Mouse (Mus musculus) left cerebral cortex, adult 9 months (tissue): ENCODE results near the gene Tomm40l.

Experiments used
- DNase-seq, 2 experiments: peaks; one replicate each; pipeline ENCODE4 v3.0.0; 2022; ENCODE audit warnings: low spot score in 2 of 2

The Tomm40l gene

DNA sequence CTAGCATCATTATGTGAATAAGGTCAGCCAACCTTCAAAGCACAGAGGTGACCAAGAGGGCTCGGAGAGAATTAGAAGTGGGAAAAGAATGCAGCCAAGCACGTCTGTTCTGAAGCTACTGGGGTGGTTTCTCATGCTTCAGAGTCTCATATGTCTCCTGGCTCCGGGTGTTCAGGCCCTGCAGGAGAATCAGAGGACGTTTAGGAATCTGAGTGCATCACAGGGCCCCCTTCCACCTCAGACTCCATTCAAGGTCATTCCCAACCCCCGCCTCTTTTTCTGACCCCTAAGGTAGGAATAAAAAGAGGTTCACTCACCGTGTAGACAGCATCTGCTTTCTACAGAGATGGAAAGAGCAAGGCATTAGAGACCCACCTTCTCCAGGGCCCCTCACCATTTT, 7.4 kb upstream of the Tomm40l start:
- DNase-seq: no peak

DNA sequence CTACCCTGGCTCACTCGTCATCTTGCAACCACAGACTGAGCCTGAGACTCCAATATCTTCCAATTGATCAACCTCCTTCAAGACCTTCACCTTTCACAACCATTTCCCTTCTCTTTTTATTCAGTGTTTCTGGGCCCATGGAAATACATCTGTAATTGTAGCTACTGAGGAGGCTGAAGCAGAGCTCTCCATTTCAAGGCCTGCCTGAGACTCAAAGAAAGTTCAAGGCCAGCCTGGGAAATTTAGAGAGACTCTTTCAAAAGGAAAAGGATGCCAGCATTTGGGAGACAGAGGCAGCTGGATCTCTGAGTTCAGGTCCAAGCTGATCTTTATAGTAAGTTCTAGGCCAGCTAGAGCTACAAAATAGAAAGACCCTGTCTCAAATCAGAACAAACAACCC, 5.6 kb upstream of the Tomm40l start:
- DNase-seq: no peak

DNA sequence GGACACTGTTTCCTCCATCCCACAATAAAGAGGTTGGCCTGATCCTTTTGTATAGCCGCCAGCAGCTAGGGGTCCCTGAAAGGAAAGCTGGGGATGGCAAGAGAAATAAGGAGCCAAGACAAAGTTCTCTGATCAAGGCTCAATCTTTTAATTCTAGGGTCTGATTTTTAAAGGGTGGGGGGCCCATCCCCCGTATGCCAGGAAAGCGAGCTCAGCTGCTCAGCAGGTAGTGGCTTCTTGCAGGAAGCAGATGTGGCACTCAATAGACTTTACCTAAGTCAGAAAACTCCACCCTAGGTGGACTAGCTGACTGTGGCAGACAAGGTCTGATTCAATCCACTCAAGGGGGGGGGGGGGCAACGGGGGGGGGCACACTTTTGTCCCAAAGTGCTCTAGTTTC, 4.5 kb upstream of the Tomm40l start:
- no peak for DNase-seq

DNA sequence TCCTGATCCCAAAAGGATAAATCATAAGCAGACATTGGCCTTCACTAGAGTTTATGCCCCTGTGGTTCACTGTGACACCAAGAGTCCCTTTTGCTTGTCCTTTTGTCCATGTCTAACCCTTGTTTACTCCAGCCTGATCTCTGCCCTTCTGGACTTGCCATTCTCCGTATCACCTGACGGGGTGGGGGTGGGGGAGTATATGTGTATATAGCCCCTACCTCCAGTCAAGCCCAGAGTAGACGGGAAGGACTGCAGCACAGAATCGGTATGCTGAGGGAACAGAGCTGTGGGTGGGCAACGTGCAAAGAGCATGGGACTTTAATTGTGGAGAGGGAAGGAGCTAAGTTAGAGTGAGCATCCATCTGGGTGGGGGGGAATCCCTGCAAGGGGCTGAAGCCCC, 2.5 kb upstream of the Tomm40l start, which contains the start of gene Apoa2:
TSS of gene Apoa2 (plus strand) at position 198 of the 400 bp plus-strand sequence.
- no peak for DNase-seq

DNA sequence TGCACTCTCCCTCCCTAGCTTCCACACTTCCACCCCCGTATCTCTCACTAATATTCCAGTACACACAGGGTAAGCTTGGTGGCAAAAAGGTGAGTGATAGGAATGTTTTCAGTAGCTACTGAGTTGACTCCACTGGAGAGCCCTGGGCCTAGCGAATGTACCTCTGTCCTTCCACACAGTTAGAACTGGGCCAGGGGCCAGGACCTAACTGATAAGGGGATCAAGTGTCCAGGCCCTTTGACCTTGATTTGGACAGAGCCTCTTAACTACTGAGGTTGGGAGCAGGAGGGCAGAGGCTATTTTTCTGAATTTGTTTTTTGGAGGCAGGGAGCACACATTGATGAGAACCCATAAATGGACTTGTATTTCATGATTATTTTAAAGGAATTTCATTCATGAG, 1.5 kb upstream of the Tomm40l start:
- no peak for DNase-seq

DNA sequence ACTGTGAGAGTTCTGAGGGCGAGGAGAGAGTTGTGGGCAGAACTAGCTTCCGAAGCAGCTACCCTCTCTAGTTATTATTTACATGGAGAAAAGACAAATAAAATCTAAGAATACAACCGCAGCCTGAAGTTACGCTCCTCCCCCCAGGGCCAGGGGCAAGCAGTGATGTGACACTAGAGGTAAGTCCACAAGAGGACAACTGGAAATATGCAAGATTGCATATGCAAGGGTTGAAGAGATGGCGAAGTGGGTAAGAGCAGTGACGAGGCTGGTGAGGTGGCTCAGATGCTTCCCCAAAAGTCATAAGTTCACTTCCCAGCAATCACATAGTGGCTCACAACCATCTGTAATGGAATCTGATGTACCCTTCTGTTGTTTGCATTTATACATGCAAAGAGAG, 854 bp upstream of the Tomm40l start:
- DNase-seq: no peak

DNA sequence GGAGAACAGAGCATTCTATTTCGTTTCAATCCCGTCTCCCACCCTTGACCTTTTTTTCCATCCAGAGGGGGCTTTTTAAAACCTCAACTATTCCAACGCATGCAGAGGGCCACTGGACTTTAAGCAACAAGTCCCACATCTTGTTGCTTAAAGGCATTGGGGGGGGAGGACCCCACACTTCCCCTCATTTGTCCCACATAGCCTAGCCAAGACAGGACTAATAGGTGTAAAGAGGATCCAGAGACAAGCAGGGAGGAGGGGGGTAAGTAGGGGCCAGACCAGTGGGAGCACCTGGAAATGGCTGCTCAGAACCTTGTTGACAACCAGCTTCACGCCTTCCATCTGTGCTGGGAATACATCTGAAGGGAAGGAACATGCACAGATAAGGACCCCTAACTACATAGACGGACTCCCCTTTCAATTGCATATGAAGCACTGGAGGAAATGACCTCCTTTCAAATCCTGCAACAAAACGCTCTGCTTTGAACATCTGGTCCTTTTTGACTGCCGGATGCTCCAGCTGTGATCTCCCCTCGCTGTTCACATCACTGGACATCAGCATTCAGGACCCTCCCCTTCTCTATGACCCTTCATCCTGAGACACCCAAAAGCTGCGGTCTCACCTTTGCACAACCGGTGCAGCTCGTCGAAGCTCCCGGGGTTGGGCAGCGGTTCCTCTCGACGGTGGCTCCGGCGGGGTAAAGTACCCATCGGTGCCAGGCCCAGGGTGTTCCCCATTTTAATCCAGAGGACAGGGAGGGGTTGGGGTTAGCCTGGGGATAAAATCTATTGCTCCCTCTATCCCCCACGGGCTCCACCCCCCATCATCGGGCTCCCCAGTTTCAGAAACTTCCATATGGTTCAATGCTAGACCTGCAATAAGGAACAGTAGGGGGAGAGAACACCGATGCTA, 777 bp downstream of the Tomm40l start:
- peak in 1 of 2 experiments; percentile 14 for DNase-seq

DNA sequence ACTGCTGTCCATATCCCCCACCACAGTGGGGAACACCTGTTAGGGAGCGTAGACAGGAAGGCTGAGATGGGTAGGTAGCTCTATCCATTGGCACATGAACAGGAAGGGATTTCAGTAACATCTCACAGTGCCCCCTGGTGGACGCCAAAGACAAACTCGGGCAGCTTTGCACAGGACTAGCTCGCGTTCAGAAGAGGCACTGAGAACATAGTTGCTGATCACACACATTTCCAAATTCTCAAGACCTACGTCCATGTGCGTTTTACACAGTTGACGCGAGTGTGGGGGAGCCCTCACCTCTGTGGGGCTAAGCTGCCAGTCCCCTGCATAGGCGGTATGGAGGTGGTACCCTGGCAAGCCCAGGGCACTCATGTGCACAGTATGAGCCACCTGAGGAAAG, 1.4 kb downstream of the Tomm40l start:
- DNase-seq: peak; percentile 65 to 90

DNA sequence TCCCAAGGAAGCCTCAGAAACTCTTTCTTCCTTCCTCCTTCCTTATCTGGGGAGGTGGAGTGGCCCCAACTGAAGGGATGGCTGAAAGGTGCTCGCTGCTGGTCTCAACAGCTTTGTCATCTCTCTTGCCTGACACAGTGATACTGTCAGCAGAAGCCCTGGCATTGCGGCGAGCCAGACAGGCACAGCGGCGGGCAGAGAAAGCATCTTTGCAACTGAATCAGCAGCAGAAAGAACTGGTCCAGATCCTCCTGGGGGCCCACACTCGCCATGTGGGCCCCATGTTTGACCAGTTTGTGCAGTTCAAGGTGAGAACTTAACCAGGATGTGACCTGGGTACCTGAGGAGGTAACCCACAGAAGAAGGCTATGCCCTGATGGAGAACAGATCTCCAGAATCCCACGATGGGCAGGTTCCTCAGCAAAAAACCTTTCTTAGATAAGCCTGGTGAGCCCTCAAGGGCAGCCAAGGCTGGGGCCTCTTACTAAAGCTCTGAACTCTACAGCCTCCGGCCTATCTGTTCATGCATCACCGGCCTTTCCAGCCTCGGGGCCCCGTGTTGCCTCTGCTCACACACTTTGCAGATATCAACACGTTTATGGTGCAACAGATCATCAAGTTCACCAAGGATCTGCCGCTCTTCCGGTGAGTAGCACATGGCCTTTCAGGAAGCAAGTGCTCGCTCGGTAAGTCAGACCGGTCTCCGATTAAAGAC, 5.9 kb downstream of the Tomm40l start:
- no peak for DNase-seq

DNA sequence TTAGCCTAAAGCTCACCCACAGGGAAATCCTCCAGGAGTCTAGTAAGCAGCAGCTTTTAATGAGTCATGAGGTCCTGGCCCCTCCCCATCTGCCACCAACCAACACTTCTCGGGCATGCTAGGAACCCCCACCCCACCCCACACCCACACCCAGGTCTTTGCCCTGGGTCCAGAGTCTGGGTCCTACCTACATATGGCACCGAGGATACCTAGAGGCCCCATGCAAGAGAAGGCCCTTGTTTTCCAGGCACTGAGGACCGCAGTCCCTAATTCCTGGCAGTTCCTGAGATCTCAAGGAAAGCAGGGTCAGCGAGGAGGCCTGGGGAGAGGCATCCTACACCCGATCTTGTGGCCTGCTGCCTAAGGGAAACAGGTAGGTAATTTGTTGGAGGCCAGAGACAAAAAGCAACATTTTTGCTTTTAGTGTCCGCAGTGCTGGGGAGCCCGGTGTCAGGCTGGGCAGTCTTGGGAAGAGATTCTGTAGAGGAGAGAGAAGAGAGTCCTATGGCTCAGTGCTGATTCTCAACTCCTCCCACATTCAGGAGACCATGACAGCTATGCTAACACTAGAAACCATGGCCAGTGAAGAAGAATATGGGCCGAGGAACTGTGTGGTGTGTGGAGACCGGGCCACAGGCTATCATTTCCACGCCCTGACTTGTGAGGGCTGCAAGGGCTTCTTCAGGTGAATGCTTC, 8.4 kb downstream of the Tomm40l start, which contains the start of gene Nr1i3:
TSS of gene Nr1i3 (plus strand) at position 170 of the 696 bp plus-strand sequence.
- DNase-seq: no peak

DNA sequence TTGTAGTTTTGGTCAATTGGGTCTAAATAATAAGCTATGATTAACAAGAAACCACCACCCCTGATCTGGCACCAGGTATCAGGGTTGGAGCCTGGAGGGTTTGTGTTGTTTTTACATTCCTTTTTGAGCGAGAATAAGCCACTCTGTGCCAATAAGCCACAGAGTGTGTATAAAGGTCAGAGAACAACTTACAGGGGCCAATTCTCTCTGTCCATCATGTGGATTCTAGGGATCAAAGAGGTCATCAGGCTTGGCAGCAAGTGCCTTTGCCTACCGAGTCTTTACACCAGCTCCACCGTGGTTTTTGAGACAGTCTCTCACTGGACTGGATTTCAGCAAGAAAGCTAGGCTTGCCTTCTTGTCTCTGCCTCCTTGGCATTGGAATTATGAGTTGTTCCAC, 9.5 kb downstream of the Tomm40l start:
- DNase-seq: no peak

DNA sequence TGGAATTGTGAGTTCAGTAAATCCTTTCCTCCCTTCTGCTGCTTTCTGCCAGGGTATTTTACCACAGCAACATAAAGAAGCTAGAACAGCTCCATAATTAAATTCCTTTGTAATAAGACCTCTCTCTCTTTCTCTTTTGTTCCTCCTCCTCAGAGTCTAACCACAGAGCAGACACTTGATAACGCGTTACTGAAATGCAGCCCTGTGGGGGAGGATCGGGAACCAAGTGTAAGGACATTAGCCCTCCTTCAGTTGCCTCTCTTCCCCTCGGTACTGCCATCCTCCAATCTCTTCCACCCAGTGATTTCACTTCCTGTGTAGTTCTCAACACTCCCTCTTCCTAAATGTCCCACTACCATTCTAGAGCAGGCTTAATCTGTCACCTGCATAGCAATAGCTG, 12.9 kb downstream of the Tomm40l start:
- no peak for DNase-seq

DNA sequence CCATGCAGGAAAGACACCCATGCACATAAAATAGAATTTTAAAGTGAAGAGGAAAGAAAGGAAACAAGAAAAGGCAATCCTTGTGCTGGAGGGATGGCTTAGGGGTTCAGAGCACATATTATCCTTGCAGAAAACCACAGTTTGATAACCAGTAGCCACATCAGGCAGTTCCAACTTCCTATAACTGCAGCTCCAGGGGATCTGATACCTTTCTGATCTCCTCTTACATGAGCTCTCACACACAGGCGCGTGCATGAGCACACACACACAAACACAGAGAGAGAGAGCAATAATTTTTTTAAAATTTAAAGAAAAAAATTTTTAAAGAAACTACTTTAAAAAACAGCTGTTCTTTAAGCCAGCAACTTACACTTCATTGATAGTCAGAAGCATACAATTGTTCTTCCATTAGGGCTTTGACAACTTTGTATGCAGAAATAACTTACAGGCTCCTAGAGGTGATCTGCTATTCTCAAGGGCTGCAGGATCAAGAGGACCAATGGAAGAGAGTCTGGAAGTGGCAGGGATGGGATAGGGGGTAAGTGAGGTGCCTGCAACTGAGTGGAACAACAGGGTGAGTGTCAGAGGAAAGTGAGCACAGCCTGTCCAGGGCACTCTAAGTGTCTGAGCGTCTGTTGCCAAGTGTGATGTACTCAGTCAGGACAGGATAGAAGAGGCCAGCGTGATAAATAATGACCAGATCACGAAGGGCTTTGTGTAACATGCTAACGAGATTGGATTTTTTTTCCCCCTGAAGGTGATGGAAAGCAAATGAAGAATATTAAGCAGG, 16.4 kb downstream of the Tomm40l start:
- no peak for DNase-seq

DNA sequence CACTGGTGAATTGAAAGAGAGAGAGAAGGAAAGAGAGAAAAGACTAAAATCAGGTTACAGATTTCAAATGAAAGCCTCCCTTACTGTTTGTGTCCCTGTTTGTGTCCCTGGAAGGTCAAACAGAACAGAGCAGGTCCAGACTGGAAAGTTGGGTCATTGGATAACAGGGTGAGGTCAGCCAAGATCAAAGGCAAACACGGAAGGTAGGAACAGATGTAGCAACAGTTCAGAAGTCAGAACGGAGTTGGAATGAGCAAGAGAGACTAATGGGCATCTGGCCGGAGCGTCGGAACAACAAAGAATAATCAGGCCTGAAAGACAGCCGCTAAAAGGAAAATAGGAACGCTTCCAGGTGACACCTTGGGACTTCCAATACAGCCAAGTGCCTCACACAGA, 18.1 kb downstream of the Tomm40l start:
- no peak for DNase-seq

DNA sequence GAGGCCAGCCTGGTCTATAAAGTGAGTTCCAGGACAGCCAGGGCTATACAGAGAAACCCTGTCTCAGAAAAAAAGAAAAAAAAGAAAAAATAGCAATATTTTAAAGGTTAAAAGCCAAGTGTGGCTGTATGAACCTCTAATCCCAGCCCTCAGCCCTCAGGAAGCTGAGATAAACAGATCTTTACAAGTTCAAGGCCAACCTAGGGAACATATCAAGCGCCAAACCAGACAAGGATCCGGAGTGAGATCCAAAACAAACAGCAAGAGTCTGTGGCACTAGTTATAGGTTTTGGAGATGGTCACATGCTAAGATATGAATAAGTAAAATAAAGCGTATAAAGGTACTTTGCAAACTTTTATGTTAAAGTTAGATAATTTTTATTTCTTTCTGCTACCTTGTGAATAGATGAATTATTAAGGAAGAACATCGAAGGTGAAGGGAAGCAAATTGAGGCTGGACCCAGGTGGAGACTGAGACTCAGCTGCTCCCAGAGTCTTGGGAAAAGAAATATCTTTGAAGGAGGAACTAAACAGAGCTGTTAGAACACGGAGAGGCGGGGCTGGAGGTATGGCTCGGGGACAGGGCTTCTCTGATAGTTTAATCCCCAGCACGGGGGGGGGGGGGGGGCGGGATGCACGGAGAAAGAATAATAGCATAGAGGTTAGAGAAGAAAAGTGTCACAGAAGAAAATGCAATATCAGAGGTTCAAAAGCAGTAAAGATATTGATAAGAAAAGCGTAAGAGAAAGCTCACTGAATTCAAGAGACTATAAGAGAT, 18.7 kb downstream of the Tomm40l start:
- no peak for DNase-seq

DNA sequence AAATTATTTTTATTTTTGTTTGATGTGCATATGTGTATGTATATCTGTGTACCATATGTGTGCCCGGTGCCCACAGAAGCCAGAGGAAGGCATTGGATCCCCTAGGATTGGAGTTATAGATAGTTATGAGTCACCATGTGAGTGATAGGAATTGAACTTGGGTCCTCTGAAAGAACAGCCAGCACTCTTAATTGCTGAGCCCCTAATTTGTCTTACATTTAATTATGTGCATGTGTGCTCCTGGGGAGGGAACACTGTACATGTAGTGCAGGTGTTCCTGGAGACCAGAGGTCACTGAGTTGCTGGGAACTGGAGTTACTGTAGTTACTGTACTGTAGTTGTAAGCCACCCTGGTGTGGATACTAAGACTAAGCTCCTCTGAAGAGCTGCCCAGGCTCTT, 21.5 kb downstream of the Tomm40l start:
- no peak for DNase-seq

DNA sequence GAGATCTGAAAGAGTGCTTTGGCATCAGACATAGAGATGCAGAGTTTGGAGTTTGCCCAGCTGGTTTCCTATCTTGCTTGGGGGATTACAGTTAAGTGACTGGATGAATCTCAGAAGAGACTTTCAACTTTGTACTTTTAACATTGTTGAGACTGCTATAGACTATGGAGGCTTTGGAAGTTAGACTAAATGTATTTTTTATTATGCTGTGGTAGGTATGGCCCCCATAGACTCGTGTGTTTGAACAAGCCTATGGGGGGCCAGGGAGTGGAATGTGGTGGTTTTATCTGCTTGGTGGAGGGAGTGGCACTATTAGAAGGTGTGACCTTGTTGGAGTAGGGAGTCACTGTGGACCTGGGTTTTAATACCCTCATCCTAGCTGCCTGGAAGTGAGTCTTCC, 22.8 kb downstream of the Tomm40l start:
- DNase-seq: no peak

DNA sequence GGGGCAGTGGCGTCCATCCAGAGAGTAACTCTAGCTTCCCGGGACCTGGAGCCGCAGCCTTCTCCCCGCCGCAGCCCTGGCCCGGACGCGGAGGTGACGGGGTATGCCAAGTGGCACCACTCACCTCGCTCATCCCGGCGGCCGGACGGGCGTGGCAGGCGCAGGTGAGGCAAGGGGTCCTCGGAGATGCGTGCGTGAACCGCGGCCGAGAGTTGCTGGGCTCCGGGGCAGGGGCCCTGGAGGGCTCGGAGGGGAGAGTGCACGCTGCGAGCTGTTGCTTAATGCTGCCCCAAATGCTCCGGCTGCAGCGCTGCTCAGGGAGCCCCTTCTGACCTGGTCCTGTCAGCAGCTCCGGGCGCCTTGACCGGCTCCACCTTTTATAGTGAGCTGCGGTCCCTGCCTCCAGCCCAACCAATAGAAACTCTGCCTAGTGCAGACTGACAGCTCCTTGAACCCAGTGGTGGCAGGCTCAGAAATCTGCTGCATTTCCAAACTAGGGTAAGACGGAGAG, 26.4 kb downstream of the Tomm40l start, which contains the start of gene Pcp4l1:
TSS of gene Pcp4l1 (minus strand) at position 382 of the 511 bp plus-strand sequence.
- peak; percentile 55 to 63 for DNase-seq

DNA sequence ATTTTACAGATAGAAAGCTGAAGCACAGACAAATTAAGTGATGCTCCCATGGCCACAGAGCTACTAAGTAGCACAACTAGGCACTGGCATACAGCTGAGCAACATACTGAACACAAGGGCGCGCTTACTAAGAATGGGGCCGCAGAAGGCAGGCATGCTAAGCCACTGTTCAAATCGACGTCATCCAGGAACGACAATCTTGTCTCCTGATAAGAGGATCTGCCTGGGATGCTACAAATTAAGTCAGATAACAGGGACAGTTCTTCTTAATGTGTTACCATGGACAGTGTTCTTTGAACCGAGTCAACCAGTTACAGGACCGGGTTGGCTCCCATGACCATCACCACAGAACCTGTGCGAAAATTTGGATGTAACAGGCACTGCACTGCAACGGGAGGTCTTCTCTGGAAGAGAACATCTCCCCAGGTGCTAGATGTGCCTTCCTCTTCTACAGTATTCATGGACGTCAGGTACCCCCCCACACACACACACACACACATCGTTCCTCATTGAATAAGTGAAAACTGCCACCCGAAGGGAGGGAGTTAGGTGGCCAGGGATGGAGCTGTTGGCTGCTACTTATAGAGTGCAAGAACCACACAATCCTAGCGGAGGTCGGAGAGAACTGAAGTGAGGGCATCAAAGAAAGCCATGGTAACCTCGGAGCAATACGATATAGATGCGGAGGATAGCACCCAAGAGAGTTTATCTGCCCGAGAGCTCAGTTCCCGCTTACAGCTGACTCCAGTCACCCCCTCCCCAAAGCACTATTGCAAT, 27.1 kb downstream of the Tomm40l start:
- DNase-seq: no peak
